Mouse (Mus musculus) heart, adult 8-10 months (tissue): ENCODE measurements around the gene Ebf1. TPM values are rescaled to one million over a fixed set of nuclear protein-coding genes. Genes with fewer than 3 reads are reported as not detected.

Source experiments
- DNase-seq: peaks from one replicate; pipeline ENCODE4 v3.0.0; 2022; ENCODE audit warnings: low spot score
- total RNA-seq, 4 experiments: library from RNA; stranded (reverse); gene quantifications; 2 replicates each; pipeline ENCODE4 v1.2.4; 2022

The Ebf1 gene
- total RNA-seq, 4 experiments from 2014 or later, result 10.5 to 15.1 (median 11.7) TPM

GRCm38 (mm10) chr11:44833351-44833996 lies 216.4 kb downstream of the Ebf1 start:
- DNase-seq, result no peak

DNA sequence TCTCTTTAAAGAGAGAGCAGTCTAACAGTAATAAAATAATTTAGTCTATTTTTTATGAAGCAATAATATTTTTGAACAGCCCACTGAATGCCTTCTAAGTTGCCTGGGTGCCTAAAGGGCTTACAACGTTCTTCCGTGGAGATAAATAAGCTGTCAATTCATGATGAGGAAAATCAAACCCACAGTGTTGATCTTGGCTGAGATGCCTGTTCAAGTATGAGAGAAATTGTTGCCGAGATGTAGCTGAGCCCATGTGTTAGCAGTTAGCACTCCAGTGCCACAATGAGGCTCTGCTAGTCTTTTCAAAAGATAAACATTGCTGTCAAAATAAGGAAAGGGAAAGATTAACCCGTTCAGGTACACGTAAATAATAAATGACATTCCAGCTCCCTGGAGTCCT lies 218.0 kb downstream of the Ebf1 start:
- no peak for DNase-seq

- no peak for DNase-seq
These were observed 220.5 kb downstream of the Ebf1 start for GRCm38 (mm10) chr11:44837592-44837991.

- DNase-seq, result no peak
These were observed 224.3 kb downstream of the Ebf1 start for GRCm38 (mm10) chr11:44841127-44842056.

DNA sequence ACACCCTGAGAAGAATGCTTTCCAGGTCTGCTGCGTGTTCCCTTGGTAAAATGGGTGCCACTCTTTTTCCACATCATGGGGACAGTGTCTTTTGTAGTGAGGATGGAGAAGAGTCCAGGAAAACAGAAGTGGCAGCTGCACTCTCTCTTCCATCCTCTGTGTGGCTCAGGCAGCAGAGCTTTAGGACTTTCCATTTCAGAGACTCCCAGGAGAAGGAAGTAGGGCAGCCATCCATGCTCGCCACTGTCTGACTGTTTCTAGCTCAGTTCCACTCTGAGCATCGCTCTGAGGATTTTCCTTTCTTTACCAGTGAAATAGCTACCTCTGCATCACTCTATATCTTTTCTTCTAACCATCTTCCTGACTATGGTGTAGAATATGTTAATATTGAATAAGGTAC lies 234.8 kb downstream of the Ebf1 start:
- no peak for DNase-seq

DNA sequence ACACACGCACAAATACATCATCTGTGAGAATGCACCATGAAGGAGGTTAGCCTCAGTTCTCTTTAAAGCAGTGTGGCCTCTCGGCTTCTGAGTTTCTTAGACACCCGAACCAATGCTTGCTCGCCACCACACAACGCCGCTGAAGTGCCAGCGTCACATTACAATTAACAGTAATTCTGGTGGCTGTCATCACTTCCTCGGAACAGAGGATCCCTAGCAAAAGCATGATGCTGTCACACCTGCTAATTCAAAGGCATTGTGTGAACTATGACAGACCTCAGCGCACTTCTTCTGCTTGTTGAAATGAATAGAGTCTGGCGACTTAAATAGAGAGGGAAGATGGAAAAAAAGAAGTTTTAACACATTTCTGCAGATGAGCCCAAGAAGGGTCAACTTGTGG lies 235.8 kb downstream of the Ebf1 start:
- DNase-seq, result no peak

DNA sequence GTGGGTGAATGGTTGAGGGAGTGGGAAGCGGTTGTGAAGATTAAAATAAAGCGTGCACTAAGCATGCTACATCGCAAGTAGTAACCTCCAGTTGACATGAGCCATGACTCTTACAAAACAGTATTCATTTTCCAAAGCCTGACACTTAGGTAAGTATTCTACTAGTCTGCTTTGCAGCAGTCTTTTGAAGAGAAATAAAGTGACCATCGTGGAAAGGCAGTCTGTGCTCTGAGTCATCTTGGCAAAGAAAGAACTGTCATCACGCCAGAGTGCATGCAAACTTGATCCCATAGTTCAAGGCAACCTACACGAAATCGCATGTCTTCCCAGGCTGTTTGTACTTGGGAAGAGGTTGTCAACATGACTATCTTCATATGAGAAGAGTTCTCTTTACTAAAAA lies 237.4 kb downstream of the Ebf1 start:
- DNase-seq, result peak; percentile 47

DNA sequence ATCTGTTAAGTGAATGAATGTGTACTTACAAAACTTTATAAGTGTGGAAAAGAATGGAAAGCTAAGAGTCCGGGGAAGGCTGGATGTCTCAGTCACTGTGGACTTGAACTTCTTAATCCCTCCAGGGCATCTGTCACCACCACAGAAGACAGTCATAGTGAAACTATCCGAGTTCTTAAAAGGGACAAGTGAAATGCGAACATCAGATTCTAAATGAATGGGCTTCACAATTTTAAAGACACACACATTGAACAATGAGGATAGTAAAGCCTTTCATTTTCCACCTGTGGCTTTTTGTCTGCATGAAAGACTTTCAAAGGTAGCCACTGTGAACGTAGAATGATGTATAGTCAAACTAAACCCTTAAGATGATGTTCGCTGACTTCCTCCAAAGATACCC lies 244.0 kb downstream of the Ebf1 start:
- DNase-seq, result no peak

DNA sequence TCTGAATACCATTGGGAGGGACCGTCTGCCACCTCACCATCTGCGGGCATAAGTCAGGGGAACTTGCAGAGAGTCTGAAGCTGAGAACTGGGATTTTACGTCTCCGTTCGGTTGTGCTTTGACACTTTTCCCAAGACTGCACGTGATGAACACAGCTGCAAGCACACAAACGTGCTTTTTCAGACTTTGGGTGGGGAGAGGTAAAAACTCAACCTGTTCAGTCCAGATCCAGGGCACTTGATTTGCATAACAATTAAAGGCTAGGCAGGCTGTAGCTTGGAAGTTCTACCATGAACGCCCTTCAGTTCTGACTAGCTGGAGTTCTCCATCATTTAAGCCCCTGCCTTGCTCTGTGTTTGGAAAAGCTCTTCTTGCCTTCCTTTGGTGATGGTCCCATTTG lies 246.8 kb downstream of the Ebf1 start:
- no peak for DNase-seq

DNA sequence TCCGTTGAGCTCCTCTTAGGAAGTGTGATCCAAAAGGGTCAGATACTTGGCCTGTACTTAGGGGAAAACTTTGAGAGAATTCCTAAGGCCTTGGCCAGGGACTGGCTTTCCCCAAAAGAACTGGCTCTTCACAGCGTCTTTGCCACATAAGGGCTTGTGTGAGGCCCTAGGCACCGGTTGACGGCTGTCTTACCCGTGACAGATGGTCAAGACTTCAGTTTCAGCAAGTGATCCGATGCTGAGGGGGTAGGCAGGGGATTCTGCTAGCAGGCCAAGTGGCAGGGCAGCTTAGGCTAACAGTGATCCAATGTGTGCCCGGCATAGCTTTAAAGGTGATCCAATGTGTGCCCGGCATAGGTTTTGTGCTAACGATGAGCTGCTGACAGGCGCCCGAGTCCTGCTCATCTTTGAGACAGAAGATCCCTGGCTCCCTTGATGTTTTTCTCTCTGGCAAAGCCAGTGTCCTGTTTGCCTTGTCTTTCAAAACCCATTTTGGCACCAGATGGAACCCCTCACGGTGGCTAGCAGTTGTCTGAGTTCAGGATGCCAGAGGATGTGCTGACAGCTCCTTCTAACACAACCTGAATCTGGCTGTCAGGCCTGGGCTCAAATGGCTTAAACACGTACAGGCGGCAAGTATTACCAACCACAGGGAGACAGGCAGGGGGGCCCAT lies 249.5 kb downstream of the Ebf1 start:
- DNase-seq, result no peak

- DNase-seq, result no peak
These were observed 250.3 kb downstream of the Ebf1 start for GRCm38 (mm10) chr11:44867433-44867832.

DNA sequence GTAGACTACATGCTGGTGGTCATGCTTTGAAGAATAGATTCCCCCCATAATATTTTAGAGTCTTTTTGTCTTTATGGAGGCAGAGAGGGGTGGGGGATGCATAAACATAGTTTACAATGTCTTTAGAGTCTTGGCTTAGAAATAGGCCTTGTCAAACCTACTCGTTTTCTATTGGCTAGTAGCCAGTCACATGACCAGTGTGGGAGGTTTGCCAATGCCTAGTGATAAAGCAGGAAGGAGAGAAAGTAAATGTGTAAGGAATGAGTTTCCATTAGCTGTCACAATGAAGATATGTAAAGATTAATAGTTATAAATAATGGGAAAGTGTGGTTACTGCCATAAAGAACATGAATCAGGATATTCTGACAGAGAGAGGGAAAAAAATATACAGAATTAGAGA lies 256.8 kb downstream of the Ebf1 start:
- no peak for DNase-seq

DNA sequence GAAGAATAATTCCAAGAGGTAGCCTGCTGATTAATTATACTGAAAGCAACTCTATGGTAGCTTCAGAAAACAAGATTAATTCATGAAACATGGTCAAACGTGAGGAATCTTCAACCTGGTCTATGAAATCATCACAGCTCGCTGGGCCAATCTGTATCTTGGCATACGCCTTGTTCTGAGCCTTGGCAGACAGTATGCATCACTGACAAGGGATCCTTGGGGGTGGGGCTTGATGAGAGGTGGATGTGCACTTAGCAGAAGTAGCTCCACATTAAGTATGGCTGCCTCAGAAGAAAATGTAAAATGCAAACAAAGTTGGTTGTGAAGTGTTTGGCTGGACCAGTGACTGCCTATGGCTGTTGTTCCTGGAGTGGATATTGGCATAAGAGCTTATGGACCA lies 258.1 kb downstream of the Ebf1 start:
- no peak for DNase-seq

DNA sequence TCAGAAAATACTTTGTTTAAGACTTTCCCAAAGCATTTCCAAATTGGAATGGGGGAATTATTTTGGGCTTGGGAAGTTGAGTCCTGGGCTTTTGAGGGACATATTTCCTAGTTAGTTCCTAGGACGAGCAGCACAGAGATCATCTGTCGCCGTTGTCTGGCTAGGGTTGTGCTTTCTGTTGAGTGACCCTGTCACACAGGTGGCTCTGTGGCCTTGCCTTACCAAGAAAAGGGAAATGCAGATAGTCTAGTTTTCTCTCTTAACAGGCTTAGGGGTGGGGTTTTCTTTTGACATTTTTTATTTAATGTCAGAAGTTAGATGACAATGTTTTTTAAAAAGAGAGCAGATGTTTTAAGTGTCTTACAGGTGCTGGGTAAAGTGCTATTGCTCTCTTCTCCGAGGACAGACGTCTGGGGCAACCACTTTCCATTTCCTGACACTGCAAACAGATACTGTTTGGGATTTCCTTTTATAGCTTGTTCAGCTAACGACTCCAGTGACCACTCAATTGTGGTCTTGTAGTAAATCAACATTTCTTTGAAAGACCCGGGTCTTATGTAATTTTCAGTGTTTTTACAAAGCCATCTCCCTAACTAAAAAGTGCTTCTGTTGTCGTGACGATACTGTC lies 264.1 kb downstream of the Ebf1 start:
- DNase-seq, result no peak

DNA sequence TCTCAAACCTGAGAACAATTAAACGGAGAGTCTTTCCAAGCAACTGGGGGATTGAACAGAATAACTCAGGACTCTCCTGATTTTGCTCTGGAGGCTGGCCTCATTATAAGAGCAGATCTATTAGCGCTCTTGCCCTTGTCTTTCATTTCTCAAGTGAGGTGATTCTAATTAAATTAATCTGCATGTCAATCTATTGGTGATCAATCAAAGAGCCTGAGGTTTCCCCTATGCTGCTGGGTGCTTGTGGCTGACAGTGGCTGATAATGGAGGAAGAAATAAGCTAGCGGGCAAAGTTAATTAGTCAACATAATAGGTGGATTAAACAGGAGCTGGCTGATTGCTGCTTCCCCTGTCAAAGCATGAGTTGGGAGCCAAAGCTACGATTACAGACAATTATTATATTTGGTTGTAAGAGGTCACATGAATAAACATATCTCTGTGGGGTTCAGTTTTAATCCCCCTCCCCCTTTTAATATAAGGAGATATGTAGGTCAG lies 265.4 kb downstream of the Ebf1 start:
- no peak for DNase-seq

DNA sequence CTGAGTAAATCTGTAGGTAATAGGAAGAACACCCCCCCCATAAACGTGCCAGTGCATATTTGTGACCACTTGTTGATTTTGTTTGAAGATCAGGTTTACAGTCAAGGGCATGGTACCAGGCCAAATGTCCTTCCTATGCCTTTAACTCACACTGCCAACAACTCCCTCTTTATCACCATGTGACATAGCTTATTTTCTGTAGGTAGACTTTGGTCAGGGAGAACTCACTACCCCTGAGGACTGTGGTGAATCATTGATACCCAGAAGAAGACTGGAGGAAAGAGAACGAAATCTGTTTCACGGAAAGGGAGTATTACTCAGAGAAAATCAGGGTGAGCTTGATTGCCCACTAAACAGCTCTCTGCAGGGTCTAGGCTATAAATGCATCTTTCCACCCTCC lies 267.2 kb downstream of the Ebf1 start:
- DNase-seq, result no peak

DNA sequence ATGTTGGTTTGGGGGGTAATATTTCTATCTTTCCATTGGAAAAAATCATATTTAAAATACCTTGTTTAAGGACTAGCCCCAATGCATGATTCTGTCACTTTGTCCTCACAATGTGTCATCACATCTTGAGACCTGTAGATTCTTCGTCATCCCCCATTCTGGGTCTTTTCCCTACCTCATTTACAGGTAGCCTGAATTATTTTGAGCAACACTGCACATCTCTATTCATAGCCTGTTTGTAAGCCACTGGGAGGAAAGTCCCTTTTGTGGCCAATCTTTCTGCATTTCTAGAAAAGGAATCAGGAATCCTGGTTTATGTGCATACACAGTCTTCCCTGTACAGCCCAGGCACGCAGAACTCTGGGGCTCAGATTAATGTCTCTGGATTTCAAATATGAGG lies 269.8 kb downstream of the Ebf1 start:
- DNase-seq, result no peak

- no peak for DNase-seq
These were observed 270.6 kb downstream of the Ebf1 start for GRCm38 (mm10) chr11:44887691-44888090.

DNA sequence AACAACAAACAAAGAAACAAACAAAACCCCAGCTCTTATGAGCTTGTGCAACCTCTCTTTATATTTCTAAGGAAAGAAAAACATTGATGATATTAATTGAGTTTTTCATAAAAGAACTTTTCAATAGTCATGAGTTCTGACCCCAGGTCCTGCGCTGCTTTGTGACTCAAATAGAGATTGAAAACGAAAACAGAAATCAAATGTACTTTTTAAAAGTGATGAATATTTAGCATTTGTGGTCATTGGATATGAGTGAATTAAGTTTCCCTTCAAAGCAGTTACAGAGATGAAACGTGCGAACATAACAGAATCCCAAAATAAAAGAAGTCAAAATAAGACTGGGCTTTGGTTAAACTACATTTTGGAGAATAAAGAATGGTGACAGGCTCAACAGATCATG lies 271.3 kb downstream of the Ebf1 start:
- no peak for DNase-seq

- DNase-seq, result no peak
These were observed 275.9 kb downstream of the Ebf1 start for GRCm38 (mm10) chr11:44892814-44893521.

DNA sequence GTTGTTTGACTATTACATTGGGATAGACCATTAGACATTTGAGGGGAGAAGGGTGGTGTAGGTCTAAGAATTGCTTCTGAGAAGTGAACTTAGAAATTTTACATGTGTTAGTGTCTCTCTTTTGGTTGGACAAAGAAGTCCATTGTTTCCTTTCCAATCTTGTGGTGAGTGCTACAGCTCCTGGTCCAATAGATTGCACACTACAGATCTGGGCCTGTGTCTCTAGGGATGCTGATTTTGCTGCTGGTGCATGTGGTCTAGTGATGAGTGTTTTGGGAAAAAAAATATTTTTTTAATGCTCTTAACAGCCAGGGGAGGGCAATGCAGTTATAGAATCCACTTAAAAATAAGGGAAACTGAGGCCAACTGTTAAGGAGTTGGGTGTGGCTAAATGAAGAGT lies 276.9 kb downstream of the Ebf1 start:
- DNase-seq, result no peak
